Mouse (Mus musculus) midbrain, embryonic 13.5 days (tissue): ENCODE measurements around the gene Ccdc24. TPM values are rescaled to one million over a fixed set of nuclear protein-coding genes. Genes with fewer than 3 reads are reported as not detected.

Experiments
- ATAC-seq: fragments of 200-750 bp; cut with Nextera tagmentation; 2 replicates; pipeline ENCODE4 v1.8.0; 2017; ENCODE audit warnings: mild to moderate bottlenecking, moderate TSS enrichment, moderate library complexity
- H3K27ac ChIP-seq: fragments of 300-500 bp; sonication (generic); 2 replicates; pipeline ENCODE4 v1.5.1; 2015; ENCODE audit warnings: inconsistent platforms, mild to moderate bottlenecking, moderate library complexity
- H3K27me3 ChIP-seq: fragments of 300-500 bp; sonication (generic); 2 replicates; pipeline ENCODE4 v1.6.1; 2015; ENCODE audit warnings: mild to moderate bottlenecking, inconsistent platforms
- H3K36me3 ChIP-seq: fragments of 300-500 bp; sonication (generic); 2 replicates; pipeline ENCODE4 v1.6.1; 2015; ENCODE audit warnings: mild to moderate bottlenecking, inconsistent platforms
- H3K4me1 ChIP-seq: fragments of 300-500 bp; sonication (generic); replicated peaks from 2 replicates; pipeline ENCODE4 v1.6.1; 2015; ENCODE audit warnings: inconsistent platforms
- H3K4me2 ChIP-seq: fragments of 300-500 bp; sonication (generic); replicated peaks from 2 replicates; pipeline ENCODE4 v1.6.1; 2015; ENCODE audit warnings: moderate library complexity, mild to moderate bottlenecking, inconsistent platforms
- H3K4me3 ChIP-seq: fragments of 300-500 bp; sonication (generic); replicated peaks from 2 replicates; pipeline ENCODE4 v1.5.1; 2015; ENCODE audit warnings: mild to moderate bottlenecking, inconsistent platforms
- H3K9ac ChIP-seq: fragments of 300-500 bp; sonication (generic); replicated peaks from 2 replicates; pipeline ENCODE4 v1.6.1; 2015; ENCODE audit warnings: mild to moderate bottlenecking, inconsistent platforms
- H3K9me3 ChIP-seq: fragments of 300-500 bp; sonication (generic); 2 replicates; pipeline ENCODE4 v1.6.1; 2016; ENCODE audit warnings: mild to moderate bottlenecking, inconsistent platforms
- WGBS: fragments of 180-500 bp; shearing (Covaris S2); methylation state at CpG from one replicate; pipeline ENCODE4 v1.1.7; 2015; 5-methylcytosine and 5-hydroxymethylcytosine counted together
- polyA plus RNA-seq: library from polyadenylated mRNA; unstranded; fragments of >200 nt; fragmentation: Nextera tagmentation; extraction: Ambion mirVana; gene quantifications from 2 replicates; pipeline ENCODE4 v1.2.1, GENCODE M21; 2015

Ccdc24 gene
- polyA plus RNA-seq = 3.0 and 3.4 TPM in 2 replicates

DNA sequence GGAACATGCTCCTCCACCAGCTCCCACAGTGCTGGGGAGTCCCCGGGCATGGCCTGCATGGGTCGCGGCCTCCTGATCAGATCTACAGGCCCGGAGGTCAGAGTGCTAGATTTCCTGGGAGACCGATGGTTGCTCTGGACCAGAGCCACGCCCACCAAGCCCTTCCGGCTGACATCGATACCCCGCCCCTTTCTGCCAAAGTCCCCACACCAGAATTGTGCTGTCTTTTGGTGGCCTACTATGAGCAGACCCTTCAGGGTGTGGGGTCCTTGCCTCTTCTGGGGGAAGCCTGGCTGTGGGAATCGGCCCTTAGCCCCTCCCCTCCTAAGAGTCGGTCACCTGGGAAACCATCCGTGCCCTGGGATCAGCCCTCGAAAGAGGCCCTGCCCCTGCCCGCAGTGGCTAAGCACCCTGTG is at the start of gene Ccdc24:
Gene Ccdc24 (minus strand): TSS at position 87 of the 416 bp plus-strand sequence.
- H3K4me1 ChIP-seq = peaks cover 27% of the 10 kb centered on the region
- ATAC-seq = 0 out of 2 replicates have a peak, but pooled peaks have one; percentile 14
- H3K4me3 ChIP-seq = no peak within 1 kb of the TSS; the same call in 1 of the 2 replicates
- H3K9ac ChIP-seq = 0 out of 2 replicates have a peak within 1 kb of the TSS, but pooled peaks have one; percentile 28
- 5% methylated on average over 14 of the region's 14 CpGs for WGBS
- H3K27me3 ChIP-seq = peaks cover 3% of the 10 kb centered on the region; the same call in 1 of the 2 replicates
- H3K36me3 ChIP-seq = peaks cover 45% of the 10 kb centered on the region
- no peaks in the 10 kb centered on the region for H3K9me3 ChIP-seq
- no peak within 1 kb of the TSS for H3K27ac ChIP-seq
- H3K4me2 ChIP-seq = peak within 1 kb of the TSS; percentile 42

DNA sequence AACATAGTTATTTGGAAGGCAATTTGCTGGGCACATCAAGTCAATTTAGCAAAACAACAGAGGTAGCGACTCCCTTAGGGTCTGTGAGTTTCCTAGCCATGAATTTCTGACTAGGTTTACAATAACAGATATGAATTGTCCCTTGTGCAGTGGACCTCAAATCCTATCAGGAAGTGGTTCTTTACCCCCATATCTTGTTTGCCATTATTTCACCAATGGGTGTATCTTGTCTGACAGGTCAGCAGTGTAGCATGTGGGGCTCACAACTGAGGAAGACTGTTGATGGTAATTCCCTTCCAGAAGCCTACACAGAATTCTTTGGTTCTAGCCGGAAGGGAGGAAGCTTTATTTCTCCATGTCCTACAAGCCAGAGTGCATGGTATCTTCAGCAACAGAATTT is 49.0 kb upstream of the Ccdc24 start:
- ATAC-seq = no peak

DNA sequence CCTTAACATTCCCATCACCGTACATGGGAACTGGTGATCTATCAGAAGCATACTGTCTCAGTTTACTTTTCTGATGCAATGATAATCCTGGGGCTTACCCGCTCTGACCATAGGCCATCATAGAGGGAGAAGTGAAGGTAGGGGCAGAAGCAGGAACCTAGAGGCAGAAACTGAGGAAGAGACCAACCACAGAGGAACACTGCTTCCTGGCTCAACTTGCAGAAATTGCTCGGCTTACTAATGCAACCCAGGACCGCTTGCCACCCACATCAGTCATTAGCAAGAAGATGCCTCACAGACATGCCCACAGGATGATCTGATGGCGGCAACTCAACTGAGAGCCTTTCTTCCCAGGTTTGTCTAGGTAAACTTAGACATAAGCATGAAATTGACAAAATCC is 46.4 kb upstream of the Ccdc24 start:
- H3K4me1 ChIP-seq = peaks cover 14% of the 10 kb centered on the region
- no peak for ATAC-seq
- peaks cover 8% of the 10 kb centered on the region; the same call in 1 of the 2 replicates for H3K27me3 ChIP-seq
- WGBS = 95% methylated on average over 5 of the region's 5 CpGs
- H3K4me3 ChIP-seq = no peak overlapping the region
- no peaks in the 10 kb centered on the region for H3K36me3 ChIP-seq
- no peak overlapping the region for H3K9ac ChIP-seq
- H3K9me3 ChIP-seq = no peaks in the 10 kb centered on the region
- no peak overlapping the region for H3K27ac ChIP-seq
- no peak overlapping the region for H3K4me2 ChIP-seq

More for the DNA sequence above, 49.0 kb upstream of the Ccdc24 start:
- Histone ChIP-seq H3K9ac (no peak overlapping the region), H3K4me3 (no peak overlapping the region), H3K27me3 (peaks cover 33% of the 10 kb centered on the region), H3K27ac (no peak overlapping the region), H3K4me1 (peaks cover 2% of the 10 kb centered on the region), H3K36me3 (no peaks in the 10 kb centered on the region), H3K4me2 (no peak overlapping the region), H3K9me3 (no peaks in the 10 kb centered on the region)
- 93% methylated on average over 2 of the region's 2 CpGs for WGBS

GRCm38 (mm10) chr4:117918261-117918660 is 45.9 kb upstream of the Ccdc24 start:
- H3K4me3 ChIP-seq = no peak overlapping the region
- H3K27me3 ChIP-seq = 0 out of 2 replicates have a peak, but pooled peaks cover 4% of the 10 kb centered on the region
- WGBS = 77% methylated on average over 3 of the region's 3 CpGs
- no peaks in the 10 kb centered on the region for H3K36me3 ChIP-seq
- H3K27ac ChIP-seq = no peak overlapping the region
- no peak overlapping the region for H3K9ac ChIP-seq
- no peaks in the 10 kb centered on the region for H3K9me3 ChIP-seq
- no peak for ATAC-seq
- H3K4me1 ChIP-seq = peaks cover 19% of the 10 kb centered on the region
- H3K4me2 ChIP-seq = no peak overlapping the region

DNA sequence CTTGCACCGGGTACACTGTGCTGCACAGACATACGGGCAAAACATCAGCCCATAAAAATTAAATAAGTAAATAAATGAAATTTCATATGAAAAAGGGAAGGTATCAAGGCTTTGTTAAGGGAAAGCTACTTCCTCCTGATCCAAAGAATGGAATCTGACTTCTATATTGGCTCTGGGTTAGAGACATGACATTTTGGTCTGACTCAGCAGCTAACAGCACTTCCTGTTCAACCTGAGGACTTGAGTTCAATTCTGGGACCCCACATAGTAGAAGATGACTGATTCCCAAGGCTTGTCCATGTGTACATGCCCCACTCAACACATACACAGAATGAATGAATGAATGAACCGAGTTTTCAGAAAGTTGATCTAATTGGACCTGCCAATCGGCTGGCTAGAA is 45.5 kb upstream of the Ccdc24 start:
- 95% methylated on average over 4 of the region's 4 CpGs for WGBS
- H3K4me2 ChIP-seq = no peak overlapping the region
- no peak for ATAC-seq
- H3K27ac ChIP-seq = no peak overlapping the region
- 0 out of 2 replicates have a peak, but pooled peaks cover 4% of the 10 kb centered on the region for H3K27me3 ChIP-seq
- peaks cover 23% of the 10 kb centered on the region for H3K4me1 ChIP-seq
- H3K9me3 ChIP-seq = no peaks in the 10 kb centered on the region
- no peaks in the 10 kb centered on the region for H3K36me3 ChIP-seq
- no peak overlapping the region for H3K4me3 ChIP-seq
- no peak overlapping the region for H3K9ac ChIP-seq

DNA sequence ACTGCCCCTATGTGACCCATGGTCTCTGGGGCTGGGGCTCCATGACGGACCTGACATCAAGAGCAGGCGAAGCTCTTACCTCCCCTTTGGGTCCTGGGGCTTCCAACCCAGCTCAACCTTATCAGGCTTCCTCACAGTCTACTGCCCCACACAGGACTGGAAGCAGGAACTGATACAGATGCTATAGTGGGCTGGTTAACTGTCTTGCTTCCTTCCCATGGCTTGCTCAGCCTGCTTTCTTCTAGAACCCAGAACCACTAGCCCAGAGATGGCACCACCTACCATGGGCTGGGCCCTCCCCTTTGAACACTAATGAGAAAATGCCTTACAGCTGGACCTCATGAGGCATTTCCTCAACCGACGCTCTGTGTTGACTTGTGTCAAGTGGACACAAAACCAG is 45.0 kb upstream of the Ccdc24 start:
- no peak overlapping the region for H3K4me3 ChIP-seq
- H3K4me1 ChIP-seq = peaks cover 28% of the 10 kb centered on the region
- no peak for ATAC-seq
- H3K27me3 ChIP-seq = 0 out of 2 replicates have a peak, but pooled peaks cover 4% of the 10 kb centered on the region
- H3K9ac ChIP-seq = no peak overlapping the region
- no peaks in the 10 kb centered on the region for H3K9me3 ChIP-seq
- H3K27ac ChIP-seq = no peak overlapping the region
- WGBS = 88% methylated on average over 4 of the region's 4 CpGs
- H3K4me2 ChIP-seq = no peak overlapping the region
- peaks cover 2% of the 10 kb centered on the region for H3K36me3 ChIP-seq

DNA sequence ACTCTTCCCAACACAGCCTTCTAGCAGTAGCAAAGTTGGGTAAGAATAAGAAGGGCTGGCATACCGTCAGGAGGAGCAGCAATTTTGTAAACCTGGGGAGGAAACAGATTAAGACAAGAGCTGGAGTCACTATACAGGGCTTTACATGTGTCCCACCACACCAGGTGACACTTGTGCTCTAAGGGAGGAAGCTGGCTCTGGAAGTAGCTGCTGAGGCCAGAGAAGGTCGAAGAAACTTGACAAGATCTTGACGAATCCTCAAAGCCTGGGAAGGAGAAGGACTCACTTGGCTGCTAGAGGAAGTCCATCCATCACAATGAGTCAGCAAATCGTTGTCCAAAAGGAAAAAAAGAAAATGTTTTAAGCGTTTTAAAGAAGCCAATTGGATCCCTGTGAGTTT is 44.0 kb upstream of the Ccdc24 start:
- Histone ChIP-seq H3K36me3 (peaks cover 12% of the 10 kb centered on the region), H3K27me3 (no peaks in the 10 kb centered on the region), H3K4me3 (no peak overlapping the region), H3K9me3 (no peaks in the 10 kb centered on the region), H3K9ac (no peak overlapping the region), H3K4me1 (peaks cover 38% of the 10 kb centered on the region), H3K4me2 (peak overlapping the region; percentile 100), H3K27ac (no peak overlapping the region)
- ATAC-seq = no peak
- WGBS = 91% methylated on average over 5 of the region's 5 CpGs

- no peak for ATAC-seq
- 7% methylated on average over 19 of the region's 19 CpGs for WGBS
- H3K27ac ChIP-seq = peak overlapping the region; percentile 59; the same call in 1 of the 2 replicates
Measured at GRCm38 (mm10) chr4:117915489-117916105, 43.2 kb upstream of the Ccdc24 start.

GRCm38 (mm10) chr4:117914591-117915442 is 42.5 kb upstream of the Ccdc24 start, which contains the start of gene Ipo13:
Ipo13 (minus strand) TSS chr4:117914999.
- peak within 1 kb of the TSS; percentile 92 for H3K9ac ChIP-seq
- WGBS = under 1% methylated on average over 61 of the region's 61 CpGs
- H3K36me3 ChIP-seq = peaks cover 21% of the 10 kb centered on the region
- H3K4me2 ChIP-seq = peak within 1 kb of the TSS; percentile 100
- peak within 1 kb of the TSS; percentile 93 for H3K4me3 ChIP-seq
- H3K9me3 ChIP-seq = no peaks in the 10 kb centered on the region
- peaks cover 53% of the 10 kb centered on the region for H3K4me1 ChIP-seq
- peak; percentile 96 for ATAC-seq
- peak within 1 kb of the TSS; percentile 74 for H3K27ac ChIP-seq
- no peaks in the 10 kb centered on the region for H3K27me3 ChIP-seq

More at GRCm38 (mm10) chr4:117915489-117916105, 43.2 kb upstream of the Ccdc24 start:
- H3K27me3 ChIP-seq = no peaks in the 10 kb centered on the region
- peak overlapping the region; percentile 93 for H3K4me3 ChIP-seq
- H3K4me1 ChIP-seq = peaks cover 46% of the 10 kb centered on the region
- H3K4me2 ChIP-seq = peak overlapping the region; percentile 100
- no peaks in the 10 kb centered on the region for H3K9me3 ChIP-seq
- peak overlapping the region; percentile 92 for H3K9ac ChIP-seq
- peaks cover 20% of the 10 kb centered on the region for H3K36me3 ChIP-seq

DNA sequence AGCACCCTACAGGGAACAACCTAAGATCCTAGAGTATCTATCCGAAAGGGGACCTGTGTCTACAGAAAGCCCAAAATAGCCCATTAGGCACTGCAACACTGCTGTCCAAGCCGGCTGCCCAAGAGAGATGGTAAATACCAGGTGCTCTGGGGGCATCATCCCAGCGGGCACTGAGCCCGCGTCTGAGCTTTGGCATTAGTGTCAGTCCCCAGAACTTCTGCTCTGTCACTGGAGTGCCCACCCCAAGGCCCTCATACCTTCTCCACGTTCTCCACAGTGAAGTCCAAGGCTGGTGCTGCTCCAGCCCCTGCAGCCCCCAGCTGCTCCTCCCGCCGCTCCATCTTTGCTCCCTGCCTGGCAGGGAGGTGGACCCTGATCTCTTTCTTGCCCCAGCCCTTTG is 41.7 kb upstream of the Ccdc24 start:
- peak overlapping the region; percentile 93 for H3K4me3 ChIP-seq
- 16% methylated on average over 8 of the region's 8 CpGs for WGBS
- H3K4me2 ChIP-seq = peak overlapping the region; percentile 100
- peaks cover 61% of the 10 kb centered on the region for H3K4me1 ChIP-seq
- peak; percentile 9; the same call in 1 of the 2 replicates for ATAC-seq
- H3K9ac ChIP-seq = peak overlapping the region; percentile 92
- H3K36me3 ChIP-seq = peaks cover 21% of the 10 kb centered on the region
- no peaks in the 10 kb centered on the region for H3K9me3 ChIP-seq
- H3K27ac ChIP-seq = no peak overlapping the region
- H3K27me3 ChIP-seq = no peaks in the 10 kb centered on the region

GRCm38 (mm10) chr4:117913421-117913820 is 41.1 kb upstream of the Ccdc24 start:
- Histone ChIP-seq H3K4me1 (peaks cover 67% of the 10 kb centered on the region), H3K27ac (no peak overlapping the region), H3K27me3 (no peaks in the 10 kb centered on the region), H3K4me2 (peak overlapping the region; percentile 100), H3K36me3 (peaks cover 21% of the 10 kb centered on the region), H3K4me3 (peak overlapping the region; percentile 93), H3K9ac (peak overlapping the region; percentile 92), H3K9me3 (no peaks in the 10 kb centered on the region)
- 39% methylated on average over 3 of the region's 3 CpGs for WGBS
- no peak for ATAC-seq
